8 mouse cellular contexts compared by ENCODE assay signal in the genomic region with DNA sequence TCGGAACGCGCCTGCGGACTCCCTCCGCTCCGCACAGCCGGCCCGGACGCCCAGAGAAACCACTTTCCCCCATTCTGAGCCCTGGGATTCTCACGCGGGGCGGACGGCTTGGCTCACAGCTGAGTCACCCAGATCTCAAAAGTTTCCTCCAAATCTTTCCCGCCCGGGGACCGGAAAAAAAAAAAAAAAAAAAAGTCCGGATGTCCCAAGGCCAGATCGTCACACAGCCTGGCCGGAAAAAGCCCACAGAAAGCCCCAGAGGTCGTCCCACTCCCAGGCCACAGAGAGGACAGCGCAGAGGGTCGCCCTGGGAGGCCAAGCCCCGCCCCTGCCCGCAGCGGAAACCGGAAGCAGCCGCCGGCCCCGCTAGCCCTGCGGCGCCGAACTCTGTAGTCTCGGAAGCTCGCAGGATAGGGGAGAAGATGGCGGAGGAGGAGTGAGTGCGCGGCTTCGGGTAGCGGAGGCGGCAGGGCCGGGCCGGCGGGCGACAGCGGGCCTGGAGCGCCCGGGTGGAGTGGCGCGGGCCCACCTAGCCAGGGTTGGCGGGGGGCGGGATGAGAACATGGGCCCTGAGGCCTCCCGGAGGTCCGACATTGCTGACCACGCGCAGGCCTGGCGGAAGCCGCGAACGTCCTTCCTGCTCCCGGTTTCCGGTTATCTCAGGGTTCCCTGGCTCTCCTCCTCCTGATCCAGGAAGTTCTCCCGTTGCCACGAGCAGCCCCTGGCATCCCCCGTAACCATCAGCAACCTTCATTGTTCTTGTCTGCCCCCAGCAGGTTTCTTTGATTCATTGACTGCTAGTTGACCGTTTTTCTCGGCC. TPM values are rescaled to one million over a fixed set of nuclear protein-coding genes. Genes with fewer than 3 reads are reported as not detected.
DNase-seq lines count a peak whose midpoint lies in the region; ATAC-seq and TF ChIP-seq lines count a peak whose summit lies in the region.

A gene (plus strand): TSS at position 383 of the 820 bp plus-strand sequence.

- no peaks in the 10 kb centered on the region for H3K27me3 ChIP-seq in E14TG2a.4 (ENCODE audit: insufficient read depth, low read length)
- H3K27me3 ChIP-seq in forebrain, embryonic 14.5 days (replicated peaks; ENCODE audit: control insufficient read depth, insufficient read depth, low read length) = no peaks in the 10 kb centered on the region
- H3K27me3 ChIP-seq in neural tube, embryonic 15.5 days (replicated peaks) = no peaks in the 10 kb centered on the region

- intact Hi-C loops in heart, postnatal 14 days (cut with DNase I) = loop anchor here (5.0 kb wide), 1 partner anchor 41 kb away; no protein-coding TSS in a partner anchor

- H3K4me2 ChIP-seq in forebrain, embryonic 14.5 days (ENCODE audit: low read length) = peak within 1 kb of the TSS; percentile 81
- H3K4me2 ChIP-seq in neural tube, embryonic 15.5 days = peak within 1 kb of the TSS; percentile 69

- WGBS in forebrain, embryonic 14.5 days = under 1% methylated on average over 63 of the region's 66 CpGs
- WGBS in neural tube, embryonic 15.5 days = under 1% methylated on average over 65 of the region's 66 CpGs

- H3K4me3 ChIP-seq in E14TG2a.4 (replicated peaks; ENCODE audit: low read length) = peak within 1 kb of the TSS; percentile 95
- H3K4me3 ChIP-seq in forebrain, embryonic 14.5 days (ENCODE audit: low read depth, low read length) = peak within 1 kb of the TSS; percentile 77
- peak within 1 kb of the TSS; percentile 89 for H3K4me3 ChIP-seq in neural tube, embryonic 15.5 days (replicated peaks)

- H3K9ac ChIP-seq in forebrain, embryonic 14.5 days (ENCODE audit: low read length) = peak within 1 kb of the TSS; percentile 92
- peak within 1 kb of the TSS; percentile 98 for H3K9ac ChIP-seq in neural tube, embryonic 15.5 days (replicated peaks)

- peak; percentile 84 for ATAC-seq in cerebellum, adult (ENCODE audit: insufficient number of reproducible peaks, low FRiP score, low TSS enrichment)
- ATAC-seq in forebrain, embryonic 14.5 days = peak; percentile 97
- ATAC-seq in neural tube, embryonic 15.5 days (ENCODE audit: low FRiP score) = peak; percentile 98

- H3K27ac ChIP-seq in forebrain, embryonic 14.5 days (ENCODE audit: low read depth, low read length) = peak within 1 kb of the TSS; percentile 99
- H3K27ac ChIP-seq in neural tube, embryonic 15.5 days (replicated peaks) = peak within 1 kb of the TSS; percentile 100

- H3K4me1 ChIP-seq in E14TG2a.4 (replicated peaks; ENCODE audit: low read depth, low read length) = peaks cover 66% of the 10 kb centered on the region
- H3K4me1 ChIP-seq in forebrain, embryonic 14.5 days (ENCODE audit: control insufficient read depth, insufficient read depth, low read length) = peaks cover 10% of the 10 kb centered on the region; the same call in 1 of the 2 replicates
- peaks cover 21% of the 10 kb centered on the region for H3K4me1 ChIP-seq in neural tube, embryonic 15.5 days

- DNase-seq in forebrain, embryonic 14.5 days (ENCODE audit: low spot score) = peak; percentile 94
- peak; percentile 96 to 97 for DNase-seq in heart, postnatal 14 days
- DNase-seq in layer of hippocampus, adult 11-12 months (ENCODE audit: low spot score) = peak; percentile 92
- peak; percentile 95 for DNase-seq in lung, adult 18-20 months
- peak; percentile 95 for DNase-seq in testis, postnatal 14 days (ENCODE audit: low spot score)

- H3K9me3 ChIP-seq in E14TG2a.4 (ENCODE audit: low read length) = no peaks in the 10 kb centered on the region
- no peaks in the 10 kb centered on the region for H3K9me3 ChIP-seq in forebrain, embryonic 14.5 days (replicated peaks; ENCODE audit: control insufficient read depth, low read length)
- H3K9me3 ChIP-seq in neural tube, embryonic 15.5 days (replicated peaks) = no peaks in the 10 kb centered on the region

- peaks cover 32% of the 10 kb centered on the region for H3K36me3 ChIP-seq in E14TG2a.4 (ENCODE audit: insufficient read depth, low read length)
- peaks cover 27% of the 10 kb centered on the region for H3K36me3 ChIP-seq in forebrain, embryonic 14.5 days (ENCODE audit: control insufficient read depth, insufficient read depth, low read length)
- peaks cover 25% of the 10 kb centered on the region for H3K36me3 ChIP-seq in neural tube, embryonic 15.5 days

- no peak for TF ChIP-seq CTCF in E14TG2a.4 (conservative IDR thresholded peaks at IDR 0.05; ENCODE audit: low read length)

RNA-seq across cellular contexts. Expression of the gene that starts here (rescaled TPM):
- 13.8 and 15.9 TPM in 2 replicates for polyA plus RNA-seq in forebrain, embryonic 14.5 days (2014; fragmentation: Nextera tagmentation; extraction: Ambion mirVana)
- total RNA-seq in heart, postnatal 14 days (2021) = 10 to 100 TPM; 23.0 to 25.2 TPM
- 21.2 and 22.1 TPM in 2 replicates for polyA plus RNA-seq in neural tube, embryonic 15.5 days (2015; fragmentation: Nextera tagmentation; extraction: Ambion mirVana)

Comparison
In these comparisons a context has a peak if more than half of its experiments do, and no peak if none do; other contexts are left out.
1. Peak in every context shown above with its lines: DNase-seq, ATAC-seq, H3K4me3 ChIP-seq and H3K27ac ChIP-seq.